Mouse (Mus musculus) mouse trophoblast stem cell (cell line): ENCODE data around the gene Prkcz.
"Not testable (repeated sequence)": the region's sequence is repeated elsewhere in the genome, so short reads cannot be mapped to it uniquely, and the experiment has no call there.

Experiments used
- in situ Hi-C, 2 experiments: fragments of 300-500 bp; cut with MseI, MboI; formaldehyde crosslinking; loops; 2 replicates in 1 of 2; 3 replicates in 1 of 2; pipeline ENCODE4 v1.15.1; 2025

Prkcz gene

GRCm38 (mm10) chr4:155359560-155360464, 1.3 kb downstream of the Prkcz start:
- in situ Hi-C loops, result no loop called here

DNA sequence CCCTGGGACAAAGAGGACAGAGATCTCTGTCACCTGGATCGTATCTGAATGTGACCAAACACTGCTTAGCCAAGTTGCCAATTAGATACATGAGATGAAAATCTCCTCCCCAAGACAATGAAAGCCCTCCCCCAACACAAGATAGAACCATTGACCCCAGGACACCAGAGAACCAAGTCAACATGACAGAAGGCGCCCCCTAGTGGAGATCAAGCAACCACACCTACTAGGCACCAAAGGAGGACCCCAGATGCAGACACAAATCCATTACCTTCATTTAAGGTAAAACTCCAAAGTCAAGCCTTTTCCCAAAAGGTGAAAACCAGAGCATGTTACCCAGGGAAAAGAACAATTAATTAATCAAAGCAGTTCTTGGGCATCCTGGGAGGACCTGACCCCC, 3.6 kb downstream of the Prkcz start:
- in situ Hi-C loops, result no loop called here

- in situ Hi-C loops, result no loop called here
These were observed 4.8 kb downstream of the Prkcz start for GRCm38 (mm10) chr4:155356354-155356753.

- in situ Hi-C loops, result no loop called here
These were observed 6.6 kb downstream of the Prkcz start for GRCm38 (mm10) chr4:155354546-155354945.

DNA sequence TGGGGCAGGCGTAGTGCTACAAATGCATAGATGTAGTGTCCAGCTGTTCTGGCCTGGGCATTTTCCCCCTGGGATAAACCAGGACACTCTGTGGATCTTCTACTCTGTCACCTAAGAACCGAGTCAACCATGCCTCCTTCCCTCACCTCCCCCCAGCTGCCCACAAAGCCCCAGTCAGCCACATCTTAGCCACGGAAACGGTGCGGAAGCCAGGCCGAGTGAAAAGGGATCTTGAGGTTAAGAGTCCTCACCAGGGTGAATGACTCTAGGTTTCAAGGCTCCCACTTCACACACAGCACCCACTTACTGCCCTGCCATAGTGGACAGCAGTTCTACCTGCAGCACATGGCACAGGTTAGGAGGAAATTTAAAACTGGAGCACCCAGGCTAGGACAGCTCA, 7.1 kb downstream of the Prkcz start:
- in situ Hi-C loops, result no loop called here

- in situ Hi-C loops, result no loop called here
These were observed 8.6 kb downstream of the Prkcz start for GRCm38 (mm10) chr4:155352581-155352980.

- in situ Hi-C loops, result no loop called here
These were observed 14.8 kb downstream of the Prkcz start for GRCm38 (mm10) chr4:155346350-155346749.

DNA sequence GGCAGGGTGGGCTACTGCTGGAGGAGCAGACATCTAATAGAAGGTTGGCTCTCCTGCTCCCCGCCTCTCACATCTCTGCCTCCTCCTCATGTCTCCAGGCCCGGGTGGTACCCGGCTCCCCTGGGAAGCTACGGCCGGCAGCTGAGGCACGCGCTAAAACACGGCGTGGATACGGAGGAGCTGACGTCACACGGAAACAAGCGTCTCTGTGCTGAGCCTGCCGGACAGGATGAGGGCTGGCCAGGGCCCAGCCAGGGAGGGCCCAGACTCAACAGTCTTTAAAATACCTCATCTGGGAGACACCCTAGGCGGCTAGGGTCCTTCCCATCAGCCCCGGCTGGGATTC, 15.6 kb downstream of the Prkcz start:
- in situ Hi-C loops, result no loop called here

- in situ Hi-C loops, result no loop called here
These were observed 16.2 kb downstream of the Prkcz start for GRCm38 (mm10) chr4:155344716-155345607.

DNA sequence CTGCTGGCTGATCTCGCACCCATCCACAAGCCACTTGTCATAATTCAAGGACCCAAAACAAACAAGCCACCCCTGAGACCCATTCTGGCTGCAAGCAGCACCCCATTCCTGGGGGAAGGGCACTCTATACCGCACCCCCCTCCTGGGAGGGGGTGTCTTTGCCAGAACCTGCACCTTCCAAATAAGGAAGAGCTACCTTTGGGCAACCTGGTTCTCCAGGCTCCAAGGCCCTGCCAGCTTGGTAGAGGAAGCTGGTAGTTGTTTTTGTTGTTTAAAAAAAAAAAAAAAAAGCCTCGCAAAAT, 16.9 kb downstream of the Prkcz start:
- in situ Hi-C loops, result no loop called here

GRCm38 (mm10) chr4:155343415-155344298, 17.5 kb downstream of the Prkcz start:
- in situ Hi-C loops, result no loop called here

DNA sequence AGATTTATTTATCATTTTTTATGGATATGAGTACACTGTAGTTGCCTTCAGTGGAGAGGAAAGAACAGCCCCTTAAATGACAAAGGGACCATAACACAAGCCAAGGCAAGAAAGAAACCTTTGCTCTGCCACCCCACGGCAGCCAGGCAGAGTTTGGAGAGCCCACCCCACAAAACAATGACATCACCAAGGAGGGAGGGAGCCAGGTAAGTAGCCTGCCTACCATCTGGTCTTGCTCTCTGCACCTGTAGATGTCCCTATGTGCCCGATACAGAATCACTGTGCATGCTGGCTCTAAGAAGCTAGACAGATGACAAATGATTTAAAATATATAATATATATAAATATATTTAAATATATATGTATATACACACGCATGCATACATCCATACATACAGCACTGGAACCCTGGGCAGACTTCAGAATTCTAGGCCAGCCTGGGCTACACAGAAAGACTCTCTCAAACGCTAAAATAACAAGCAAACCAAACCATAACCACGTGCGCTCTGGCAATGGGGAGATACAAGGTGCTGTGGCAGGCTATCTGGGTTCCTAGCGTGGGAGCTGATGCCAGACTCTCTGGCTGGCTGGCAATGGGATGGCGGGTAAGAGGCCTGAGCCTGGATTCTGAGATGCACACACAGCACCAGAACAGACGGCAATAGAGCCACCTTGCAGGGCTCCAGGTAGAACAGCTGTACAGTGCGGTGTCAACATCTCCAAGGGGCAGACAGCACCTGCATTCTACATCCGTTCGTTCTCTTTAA, 24.7 kb downstream of the Prkcz start:
- in situ Hi-C loops, result no loop called here

GRCm38 (mm10) chr4:155332253-155332652, 28.9 kb downstream of the Prkcz start:
- in situ Hi-C loops, result no loop called here

DNA sequence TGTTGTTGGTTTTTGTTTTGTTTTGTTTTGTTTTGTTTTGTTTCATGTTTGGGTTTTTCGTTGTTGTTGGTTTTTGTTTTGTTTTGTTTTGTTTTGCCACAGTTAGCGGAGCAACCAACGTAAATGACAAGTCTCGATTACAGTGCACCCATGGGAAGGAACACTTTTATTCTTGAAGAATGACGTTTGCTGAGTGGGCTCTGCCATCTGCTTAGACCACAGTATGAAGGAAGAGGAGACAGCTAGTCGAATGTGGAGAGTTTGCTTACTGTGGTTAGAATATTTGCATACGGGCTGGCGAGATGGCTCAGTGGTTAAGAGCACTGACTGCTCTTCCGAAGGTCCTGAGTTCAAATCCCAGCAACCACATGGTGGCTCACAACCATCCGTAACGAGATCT, 32.8 kb downstream of the Prkcz start:
- in situ Hi-C loops, result not testable (repeated sequence)

DNA sequence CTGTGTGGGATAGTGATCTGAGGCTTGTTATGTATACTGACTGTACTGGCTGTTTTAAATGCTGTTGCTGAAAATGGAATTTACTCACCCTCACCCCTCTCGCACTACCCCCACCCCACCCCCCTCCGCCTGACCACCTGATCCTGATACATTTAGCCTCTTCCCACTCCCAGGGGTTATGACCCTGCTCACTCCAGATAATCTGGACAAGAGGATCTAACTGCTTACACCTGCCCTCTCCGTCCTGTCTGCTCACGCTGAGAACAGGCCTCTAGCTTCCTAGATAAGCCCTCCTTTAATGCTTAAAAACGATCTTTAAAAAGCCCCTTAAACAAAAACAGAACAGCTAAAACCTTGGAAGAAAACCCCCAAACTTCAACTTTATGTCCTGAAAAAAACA, 35.4 kb downstream of the Prkcz start:
- in situ Hi-C loops, result no loop called here

- in situ Hi-C loops, result no loop called here
These were observed 36.6 kb downstream of the Prkcz start for GRCm38 (mm10) chr4:155324511-155324910.

DNA sequence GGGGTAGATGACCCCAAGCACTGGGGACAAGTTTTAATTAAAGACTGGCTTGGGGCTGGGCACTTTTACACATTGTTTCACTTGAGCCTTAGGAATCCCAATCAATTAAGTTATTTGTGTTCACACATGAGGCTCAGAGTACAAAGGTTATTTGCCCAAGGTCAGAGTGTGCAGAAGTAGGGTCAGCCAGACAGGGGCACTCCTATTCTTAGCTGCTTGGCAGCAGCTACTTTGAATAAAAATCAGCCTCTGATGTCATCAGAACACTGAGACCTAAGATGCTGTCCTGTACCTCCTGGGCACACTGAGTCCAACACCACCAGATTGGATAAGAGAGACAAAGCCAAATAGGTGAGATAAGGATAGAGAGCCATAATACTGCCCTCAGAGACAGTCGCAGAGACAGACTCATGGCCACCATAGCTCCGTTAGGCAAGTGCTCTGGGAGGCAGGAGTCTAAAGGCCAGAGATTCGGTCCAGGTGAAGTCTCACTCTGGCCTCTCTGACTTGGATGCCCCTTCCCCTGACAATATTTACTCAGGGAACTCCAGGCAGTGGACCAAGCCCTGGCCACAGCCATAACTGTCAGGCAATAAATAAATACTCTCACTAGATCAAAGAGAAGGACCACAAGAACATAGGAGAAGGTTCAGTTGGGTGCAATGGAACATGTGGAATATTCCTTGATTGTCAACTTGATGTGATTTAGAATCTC, 37.9 kb downstream of the Prkcz start:
- in situ Hi-C loops, result no loop called here

DNA sequence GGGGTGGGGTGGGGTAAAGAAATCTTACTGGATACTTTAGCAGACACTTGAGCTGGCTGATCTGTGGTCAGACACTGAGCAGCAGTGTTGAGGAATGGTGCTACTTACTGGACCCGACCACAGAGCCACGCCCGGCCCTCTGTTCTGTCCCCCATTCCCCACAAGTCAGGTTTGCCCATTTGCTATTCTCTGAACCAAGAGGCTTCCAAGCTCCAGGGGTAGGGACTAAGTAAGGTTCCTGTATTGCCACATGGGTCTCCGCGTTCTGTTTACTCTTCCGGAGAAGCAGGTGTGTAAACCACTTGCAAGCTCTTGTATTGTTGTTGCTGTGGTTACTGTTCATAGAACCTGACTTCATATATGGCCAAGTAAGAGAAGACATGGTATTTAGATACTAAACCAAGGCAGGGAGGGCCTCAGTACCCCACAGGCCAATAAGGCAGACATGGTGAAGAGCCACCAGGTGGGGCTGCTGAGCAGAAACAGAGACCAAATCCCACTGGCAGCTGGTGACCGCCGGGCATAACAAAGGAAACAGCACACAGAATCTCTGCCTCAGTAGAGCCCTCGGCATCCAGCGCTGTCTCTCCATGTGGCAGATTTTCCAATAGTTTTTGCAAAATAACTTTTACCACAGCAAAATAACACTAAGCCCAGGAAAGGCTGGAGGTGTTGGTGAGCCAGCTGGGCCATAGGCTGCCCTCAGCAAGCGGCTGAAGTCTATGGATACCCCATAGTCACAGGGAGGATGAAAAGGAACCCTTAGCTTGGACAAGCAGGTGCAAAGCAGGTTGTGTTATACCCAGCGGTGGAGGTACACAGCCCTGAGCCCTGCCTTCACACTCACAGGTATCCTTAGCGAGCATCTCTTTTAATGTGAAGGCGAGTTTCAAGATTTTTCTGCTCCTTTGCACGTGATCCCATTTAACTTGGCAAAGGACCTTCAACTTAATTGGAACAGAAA, 40.6 kb downstream of the Prkcz start:
- in situ Hi-C loops, result no loop called here

DNA sequence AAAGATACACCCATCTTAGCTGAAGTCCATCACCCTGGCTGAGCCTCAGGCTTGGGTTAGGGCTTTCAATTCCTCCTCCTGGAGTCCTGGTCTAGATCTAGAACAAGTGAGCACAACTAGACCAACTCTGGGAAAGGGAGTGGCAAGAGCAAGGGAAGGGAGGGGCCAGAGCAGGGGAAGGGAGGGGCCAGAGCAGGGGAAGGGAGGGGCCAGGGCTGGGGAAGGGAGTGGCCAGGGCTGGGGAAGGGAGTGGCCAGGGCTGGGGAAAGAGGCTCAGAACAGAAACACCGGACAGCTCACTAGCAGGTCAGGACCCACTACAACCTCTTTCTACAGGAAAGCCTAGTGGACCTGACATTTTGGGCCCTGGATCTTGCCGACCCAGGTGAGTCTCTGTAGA, 42.9 kb downstream of the Prkcz start:
- in situ Hi-C loops, result no loop called here
